ENCODE assay signal across 14 mouse cellular contexts in genomic region chr3:69356781-69357180, GRCm38 (mm10).
"Had no signal": no experiment of that assay in that cellular context is flagged by ENCODE, and none has a peak within 500 bp of the region (broad histone marks: within the 10 kb centered on the region; RNA-seq: fewer than 3 reads in every experiment).

No protein-coding gene starts in this region.

- H3K27me3 ChIP-seq: kidney, embryonic 15.5 days; midbrain, embryonic 15.5 days had no signal

- ATAC-seq: lung, postnatal 0 days had no signal

- H3K36me3 ChIP-seq: kidney, embryonic 15.5 days; midbrain, embryonic 10.5 days; midbrain, embryonic 15.5 days had no signal

- H3K27ac ChIP-seq: kidney, embryonic 15.5 days; left cerebral cortex, adult 2 months; liver, embryonic 14.5 days; midbrain, embryonic 10.5 days; midbrain, embryonic 15.5 days; stomach, postnatal 0 days had no signal

- H3K9ac ChIP-seq: kidney, embryonic 15.5 days; liver, embryonic 14.5 days; midbrain, embryonic 15.5 days had no signal

- H3K4me3 ChIP-seq: kidney, embryonic 15.5 days; left cerebral cortex, adult 2 months; midbrain, embryonic 10.5 days; midbrain, embryonic 15.5 days had no signal

- H3K4me2 ChIP-seq: kidney, embryonic 15.5 days; midbrain, embryonic 15.5 days had no signal

- H3K9me3 ChIP-seq: kidney, embryonic 15.5 days; midbrain, embryonic 10.5 days; midbrain, embryonic 15.5 days had no signal

- DNase-seq: kidney, adult 2 months; kidney, postnatal 14 days; lung, adult 2 months; lung, postnatal 4 days; right cerebral cortex, adult 18-20 months; right cerebral cortex, postnatal 25 days; thymus, postnatal 4 days had no signal
